Mouse (Mus musculus): ENCODE results near the gene 4930402H24Rik.
A peak's percentile ranks its signal among the peaks of the same experiment; 100 is the strongest.

Gene 4930402H24Rik

GRCm38 (mm10) chr2:130813729-130814128 is 92.5 kb downstream of the 4930402H24Rik start:
- no peak for DNase-seq (ENCODE audit: low read depth, low spot score)

GRCm38 (mm10) chr2:130812487-130812886 is 93.7 kb downstream of the 4930402H24Rik start:
- DNase-seq (ENCODE audit: low read depth, low spot score): peak; percentile 18

- no peak for DNase-seq (ENCODE audit: low read depth, low spot score)
Measured at GRCm38 (mm10) chr2:130805146-130805545, 101.1 kb downstream of the 4930402H24Rik start.

GRCm38 (mm10) chr2:130803706-130804105 is 102.5 kb downstream of the 4930402H24Rik start:
- no peak for DNase-seq (ENCODE audit: low read depth, low spot score)

DNA sequence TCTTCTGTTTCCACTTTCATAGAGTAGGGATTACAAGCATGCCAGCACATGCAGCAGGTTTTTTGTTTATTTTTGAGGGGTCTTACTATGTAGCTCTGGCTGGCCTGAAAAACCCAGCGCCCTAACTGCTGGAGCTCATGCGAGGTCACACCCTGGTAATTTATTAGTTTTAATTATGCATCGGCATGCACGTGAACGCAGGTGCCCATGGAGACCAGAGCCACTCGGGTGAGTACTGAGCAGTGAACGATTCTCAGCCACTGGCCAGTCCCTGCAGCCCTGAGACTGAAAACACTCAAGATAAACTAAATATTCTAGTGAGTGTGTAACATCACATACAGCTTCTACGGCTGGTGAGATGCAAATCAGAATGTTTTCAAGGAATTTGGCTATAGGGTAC is 110.5 kb downstream of the 4930402H24Rik start:
- no peak for DNase-seq (ENCODE audit: low read depth, low spot score)

DNA sequence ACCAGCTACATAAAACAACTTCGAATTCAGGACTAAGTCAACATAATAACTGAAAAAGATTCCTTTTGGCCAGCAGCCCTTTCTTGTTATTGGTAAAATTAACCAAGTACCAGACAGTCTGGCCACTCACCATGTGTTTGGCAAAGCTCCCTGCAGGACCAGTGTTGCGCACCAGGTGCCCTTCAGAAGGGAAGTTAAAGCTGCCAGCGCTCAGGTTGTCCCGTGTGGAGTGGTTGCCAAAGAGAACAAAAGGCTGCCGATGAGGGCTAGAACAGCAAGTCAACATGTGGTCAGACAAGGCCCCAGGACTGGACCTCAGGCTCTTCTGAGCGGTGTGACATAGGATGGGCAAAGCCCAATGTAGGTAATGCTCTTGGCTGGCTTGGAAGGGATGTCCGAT is 114.5 kb downstream of the 4930402H24Rik start:
- DNase-seq (ENCODE audit: low read depth, low spot score): no peak

DNA sequence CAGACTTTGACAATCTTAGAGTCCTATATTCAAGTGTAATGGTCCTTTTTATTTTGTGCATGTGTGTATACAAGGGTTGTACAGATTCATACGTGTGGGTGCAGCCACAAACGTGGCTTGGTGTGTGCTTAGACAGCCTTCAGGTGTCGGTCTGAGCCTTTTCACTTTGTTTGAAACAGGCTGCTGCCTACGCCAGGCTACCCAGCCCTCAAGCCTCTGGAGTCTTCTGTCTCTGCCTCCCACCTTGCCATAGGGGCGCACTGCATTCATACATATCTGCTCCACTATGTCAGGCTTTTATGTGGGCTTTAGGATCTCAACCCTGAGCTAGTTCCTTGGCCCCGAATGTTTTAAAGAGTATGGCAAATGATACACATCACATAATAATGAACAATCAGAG is 116.6 kb downstream of the 4930402H24Rik start:
- DNase-seq (ENCODE audit: low read depth, low spot score): no peak

GRCm38 (mm10) chr2:130789039-130789438 is 117.2 kb downstream of the 4930402H24Rik start:
- no peak for DNase-seq (ENCODE audit: low read depth, low spot score)

GRCm38 (mm10) chr2:130784939-130785338 is 121.3 kb downstream of the 4930402H24Rik start:
- DNase-seq (ENCODE audit: low read depth, low spot score): no peak

GRCm38 (mm10) chr2:130780615-130781303 is 125.4 kb downstream of the 4930402H24Rik start:
- DNase-seq (ENCODE audit: low read depth, low spot score): no peak

GRCm38 (mm10) chr2:130779935-130780334 is 126.3 kb downstream of the 4930402H24Rik start:
- DNase-seq (ENCODE audit: low read depth, low spot score): no peak

GRCm38 (mm10) chr2:130776610-130777009 is 129.6 kb downstream of the 4930402H24Rik start:
- no peak for DNase-seq (ENCODE audit: low read depth, low spot score)

DNA sequence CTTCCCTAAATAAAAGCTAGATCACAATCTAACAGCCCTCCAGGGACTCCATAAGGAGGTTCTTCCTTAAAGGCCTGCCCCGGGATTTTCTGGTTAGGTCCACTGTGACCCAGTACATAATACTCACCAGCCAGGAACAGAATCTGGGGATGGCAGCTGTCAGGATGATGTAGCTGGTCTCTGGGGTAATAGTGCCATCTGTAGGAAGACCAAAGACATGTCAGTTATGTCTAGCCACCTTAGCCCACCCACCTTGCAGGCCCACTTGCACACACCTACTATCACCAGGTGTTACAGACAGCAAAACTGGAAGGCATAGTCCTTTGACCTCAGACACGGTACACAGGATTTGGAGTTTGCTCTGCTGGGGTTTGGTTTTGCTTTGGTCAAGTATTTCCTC is 138.7 kb downstream of the 4930402H24Rik start:
- peak; percentile 4 for DNase-seq (ENCODE audit: low read depth, low spot score)

DNA sequence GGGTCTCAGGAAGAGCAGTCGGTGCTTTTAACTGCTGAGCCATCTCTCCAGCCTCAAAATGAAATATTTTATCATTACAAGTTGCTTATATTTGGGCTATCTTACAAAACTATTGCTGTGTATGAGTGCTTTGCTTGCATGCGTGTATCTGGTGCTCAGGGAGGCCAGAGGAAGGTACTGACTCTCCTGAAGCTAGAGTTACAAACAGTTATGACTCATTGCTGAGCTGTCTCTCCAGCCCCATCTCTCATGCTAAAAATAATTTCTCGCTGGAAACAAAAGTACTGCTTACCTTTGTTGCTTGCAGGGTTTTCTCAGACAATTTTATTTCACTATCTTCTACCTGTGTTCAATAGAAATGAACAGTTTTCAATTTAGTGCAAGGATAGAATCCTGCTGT is 140.8 kb downstream of the 4930402H24Rik start:
- DNase-seq (ENCODE audit: low read depth, low spot score): no peak

DNA sequence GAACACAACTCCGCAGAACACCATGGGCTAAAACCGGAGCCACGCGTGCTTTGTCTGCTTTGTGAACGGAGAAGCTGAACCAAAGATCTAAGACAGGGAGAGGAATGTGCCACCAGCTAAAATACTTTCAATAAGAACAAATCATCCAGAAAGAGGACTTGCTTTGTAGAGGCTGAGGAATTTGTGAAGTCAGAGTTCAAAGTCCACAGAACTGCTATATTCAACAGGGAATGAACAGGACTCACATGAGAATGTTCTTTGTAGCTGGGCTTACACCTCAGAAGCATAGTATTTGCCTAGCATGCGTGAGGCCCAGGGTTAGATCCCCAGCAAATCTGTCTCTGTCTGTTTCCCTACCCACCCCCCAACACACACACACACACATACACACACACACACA is 145.3 kb downstream of the 4930402H24Rik start:
- no peak for DNase-seq (ENCODE audit: low read depth, low spot score)

- DNase-seq (ENCODE audit: low read depth, low spot score): no peak
Measured at GRCm38 (mm10) chr2:130755061-130755607, 151.1 kb downstream of the 4930402H24Rik start.

- no peak for DNase-seq (ENCODE audit: low read depth, low spot score)
Measured at GRCm38 (mm10) chr2:130754596-130754995, 151.6 kb downstream of the 4930402H24Rik start.

DNA sequence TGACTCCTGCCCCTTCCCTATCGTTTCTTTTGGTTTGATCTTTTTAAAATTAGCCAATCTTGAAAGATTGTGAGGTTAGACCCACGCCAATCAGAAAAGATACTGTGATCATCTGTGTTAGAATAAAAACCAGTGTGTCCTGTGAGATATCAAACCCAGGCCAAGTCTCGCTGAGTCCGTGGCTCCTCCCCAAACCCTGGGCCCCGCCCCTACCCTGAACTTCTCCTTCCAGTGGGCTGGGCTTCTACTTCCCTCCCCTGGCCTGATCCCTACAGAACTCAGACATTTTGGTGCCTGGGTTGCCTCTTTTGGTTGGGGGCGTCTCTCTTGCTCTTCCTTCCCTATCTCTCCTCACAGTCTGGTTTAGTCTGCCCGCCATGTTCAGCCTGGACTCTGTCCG is 155.8 kb downstream of the 4930402H24Rik start:
- DNase-seq (ENCODE audit: low read depth, low spot score): no peak

GRCm38 (mm10) chr2:130749708-130750107 is 156.5 kb downstream of the 4930402H24Rik start:
- DNase-seq (ENCODE audit: low read depth, low spot score): no peak

DNA sequence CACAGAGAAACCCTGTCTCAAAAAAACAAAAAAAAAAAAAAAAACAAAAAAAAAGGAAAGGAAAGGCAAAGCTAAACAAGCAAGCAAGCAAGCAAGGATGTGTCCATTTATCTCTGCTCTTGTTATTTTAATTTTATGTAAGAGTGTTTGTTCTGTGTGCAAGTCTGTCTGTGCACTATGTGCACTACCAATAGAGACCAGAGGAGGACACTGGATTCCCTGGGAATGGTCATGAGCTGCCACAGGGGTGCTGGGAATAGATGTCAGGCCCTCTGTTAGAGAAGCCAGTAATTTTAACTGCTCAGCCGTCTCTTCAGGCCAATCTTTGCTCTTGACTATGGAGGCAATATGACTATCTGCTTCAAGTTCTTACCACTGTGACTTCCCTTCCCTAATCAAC is 162.6 kb downstream of the 4930402H24Rik start:
- no peak for DNase-seq (ENCODE audit: low read depth, low spot score)

- DNase-seq (ENCODE audit: low read depth, low spot score): no peak
Measured at GRCm38 (mm10) chr2:130740096-130740495, 166.1 kb downstream of the 4930402H24Rik start.

- DNase-seq (ENCODE audit: low read depth, low spot score): no peak
Measured at GRCm38 (mm10) chr2:130738019-130738418, 168.2 kb downstream of the 4930402H24Rik start.

DNA sequence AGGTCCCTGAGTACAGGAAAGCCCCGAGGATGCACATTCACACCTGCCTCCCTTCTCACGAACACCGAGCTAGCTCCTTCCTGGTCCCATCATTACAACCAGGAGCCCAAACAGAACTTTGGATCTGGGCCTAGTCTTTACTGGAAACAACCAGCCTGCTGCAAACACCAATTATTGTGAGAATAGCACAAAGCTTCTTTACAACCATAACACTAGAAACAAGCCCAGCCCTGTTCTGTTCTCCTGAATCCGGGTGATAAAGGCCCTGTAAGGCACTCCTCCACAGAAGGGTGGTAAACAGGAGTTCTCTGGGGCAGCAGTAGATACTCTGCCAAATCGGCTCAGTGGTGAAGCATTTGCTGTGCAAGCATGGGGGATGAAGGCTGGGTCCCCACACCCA is 170.9 kb downstream of the 4930402H24Rik start:
- DNase-seq (ENCODE audit: low read depth, low spot score): no peak

Measured in CD4-positive helper T cell, adult 2 months (primary cell).